10 mouse cellular contexts compared by ENCODE assay signal in genomic region chr2:102986964-102987707, GRCm38 (mm10).
DNase-seq lines count a peak whose midpoint lies in the region; ATAC-seq and TF ChIP-seq lines count a peak whose summit lies in the region.
"Had no signal": no experiment of that assay in that cellular context is flagged by ENCODE, and none has a peak within 500 bp of the region (broad histone marks: within the 10 kb centered on the region; RNA-seq: fewer than 3 reads in every experiment).

No protein-coding gene starts in this region.

- peak; percentile 55 for ATAC-seq in lung, embryonic 15.5 days (ENCODE audit: borderline replicate concordance, extremely low read depth, low FRiP score, low TSS enrichment)
- ATAC-seq in erythroblast, adult 5-6 weeks (replicated peaks; ENCODE audit: low FRiP score, poor library complexity, severe bottlenecking) = no peak
- ATAC-seq: intestine, postnatal 0 days had no signal

- TF ChIP-seq CTCF in left cerebral cortex, adult 2 months (IDR thresholded peaks at IDR 0.05) = no peak

- no peaks in the 10 kb centered on the region for H3K9me3 ChIP-seq in lung, embryonic 15.5 days
- H3K9me3 ChIP-seq: neural tube, embryonic 12.5 days had no signal

- DNase-seq in gastrocnemius, adult 18-20 months (ENCODE audit: low spot score) = peak; percentile 43
- no peak for DNase-seq in gastrocnemius, postnatal 14 days
- peak; percentile 54 for DNase-seq in 3134 (ENCODE audit: extremely low read depth, insufficient read length, low spot score)
- peak; percentile 62 for DNase-seq in adrenal gland, postnatal 25 days
- DNase-seq in left cerebral cortex, adult 2 months (ENCODE audit: extremely low spot score in 1 of 2, low spot score in 2 of 2) = no peak
- no peak for DNase-seq in thymus, postnatal 14 days

- no peaks in the 10 kb centered on the region for H3K36me3 ChIP-seq in lung, embryonic 15.5 days
- H3K36me3 ChIP-seq: neural tube, embryonic 12.5 days had no signal

- H3K4me3 ChIP-seq in lung, embryonic 15.5 days = no peak overlapping the region
- no peak overlapping the region for H3K4me3 ChIP-seq in left cerebral cortex, adult 2 months
- H3K4me3 ChIP-seq: neural tube, embryonic 12.5 days had no signal

- peak overlapping the region; percentile 70 for H3K27ac ChIP-seq in lung, embryonic 15.5 days
- H3K27ac ChIP-seq in left cerebral cortex, adult 2 months = no peak overlapping the region
- H3K27ac ChIP-seq: neural tube, embryonic 12.5 days had no signal

- H3K27me3 ChIP-seq in lung, embryonic 15.5 days = no peaks in the 10 kb centered on the region
- H3K27me3 ChIP-seq: neural tube, embryonic 12.5 days had no signal

- 54% methylated on average over 6 of the region's 6 CpGs for WGBS in lung, embryonic 15.5 days

- intact Hi-C loops in gastrocnemius, postnatal 14 days (cut with DNase I; ENCODE audit: low total_unique reads) = no loop called here
- intact Hi-C loops in left cerebral cortex, adult 2 months (cut with DNase I) = no loop called here

- H3K9ac ChIP-seq in lung, embryonic 15.5 days = no peak overlapping the region
- H3K9ac ChIP-seq: neural tube, embryonic 12.5 days had no signal

- no peak overlapping the region for H3K4me2 ChIP-seq in lung, embryonic 15.5 days
- H3K4me2 ChIP-seq: neural tube, embryonic 12.5 days had no signal

- peaks cover 17% of the 10 kb centered on the region for H3K4me1 ChIP-seq in lung, embryonic 15.5 days
- H3K4me1 ChIP-seq: neural tube, embryonic 12.5 days had no signal

Comparison
In these comparisons a context has a peak if more than half of its experiments do, and no peak if none do; other contexts are left out.
1. DNase-seq: peak in gastrocnemius, adult 18-20 months (single experiment), 3134 (single experiment) and adrenal gland, postnatal 25 days (single experiment); none in gastrocnemius, postnatal 14 days (single experiment), left cerebral cortex, adult 2 months (0 of 2) and thymus, postnatal 14 days (single experiment).